Mouse (Mus musculus): ENCODE measurements around the gene Adat1.

The Adat1 gene

DNA sequence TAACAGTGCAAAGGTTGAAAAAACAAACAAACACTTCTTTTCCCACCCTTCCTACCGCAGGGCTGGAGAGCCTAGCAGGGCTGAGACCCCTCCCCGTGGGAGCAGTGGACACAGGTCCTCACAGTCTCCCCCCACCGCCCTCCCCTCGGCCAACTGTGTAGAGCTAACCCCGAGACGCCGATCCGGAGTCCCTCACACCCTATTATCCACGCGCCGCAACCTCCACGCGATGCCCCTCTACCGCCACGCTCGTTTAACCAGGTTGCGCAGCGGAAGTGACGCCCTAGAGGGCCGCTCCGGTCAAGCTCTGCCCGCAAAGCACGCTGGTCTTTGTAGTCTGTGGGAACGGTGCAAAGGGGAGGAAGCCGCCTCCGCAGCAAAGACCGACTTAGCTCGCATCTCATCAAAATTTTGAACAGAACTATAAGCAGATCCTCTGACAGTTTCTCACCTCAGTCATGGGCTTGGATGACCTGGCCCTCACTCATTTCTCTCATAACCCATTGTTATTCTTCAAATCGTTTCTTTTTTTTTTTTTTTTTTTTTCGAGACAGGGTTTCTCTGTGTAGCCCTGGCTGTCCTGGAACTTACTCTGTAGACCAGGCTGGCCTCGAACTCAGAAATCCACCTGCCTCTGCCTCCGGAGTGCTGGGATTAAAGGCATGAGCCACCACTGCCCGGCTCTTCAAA is at the start of gene Adat1:
Gene Adat1, minus strand, starts transcription at position 290 of the 690 bp plus-strand sequence.
- peak; percentile 91 to 94 for DNase-seq

DNA sequence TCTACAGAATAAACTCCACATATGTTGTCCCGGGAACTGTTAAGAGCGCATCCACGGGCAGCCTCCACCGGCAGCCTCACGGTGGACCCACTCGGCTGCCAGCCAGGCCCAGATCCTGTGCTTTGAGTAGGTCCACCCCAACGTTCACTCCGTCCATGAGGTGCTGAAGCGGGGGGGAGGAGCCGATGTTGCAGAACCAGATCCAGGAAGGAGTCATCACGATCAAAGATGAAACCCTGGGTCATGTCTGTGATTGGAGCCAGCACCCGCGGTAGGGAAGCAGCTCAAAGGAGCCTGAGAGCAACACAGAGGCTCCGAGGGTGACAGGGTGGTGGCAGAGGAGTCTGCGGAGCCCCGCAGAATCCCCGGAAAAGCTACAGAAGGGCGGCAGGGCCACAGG is 45.4 kb upstream of the Adat1 start:
- no peak for DNase-seq

DNA sequence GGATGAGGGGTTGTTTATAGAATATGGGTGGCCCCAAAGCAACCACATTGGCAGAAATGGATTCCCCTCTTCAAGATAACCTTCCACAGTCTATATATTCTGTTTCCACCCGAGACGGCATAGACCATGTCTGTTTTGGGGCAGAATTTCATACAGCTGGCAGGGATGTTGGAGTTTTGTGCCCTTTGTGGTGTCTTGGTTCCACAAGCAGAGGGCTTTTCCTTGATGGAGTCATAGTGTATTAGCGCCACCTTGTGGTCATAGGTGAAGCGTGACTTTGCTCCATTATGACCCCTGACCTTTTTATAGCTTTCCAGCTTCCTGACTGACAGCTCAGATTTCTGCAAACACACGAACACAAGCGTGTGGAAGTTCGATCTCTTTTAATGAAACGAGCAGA is 42.5 kb upstream of the Adat1 start:
- DNase-seq, result peak in 1 of 2 experiments; percentile 53

DNA sequence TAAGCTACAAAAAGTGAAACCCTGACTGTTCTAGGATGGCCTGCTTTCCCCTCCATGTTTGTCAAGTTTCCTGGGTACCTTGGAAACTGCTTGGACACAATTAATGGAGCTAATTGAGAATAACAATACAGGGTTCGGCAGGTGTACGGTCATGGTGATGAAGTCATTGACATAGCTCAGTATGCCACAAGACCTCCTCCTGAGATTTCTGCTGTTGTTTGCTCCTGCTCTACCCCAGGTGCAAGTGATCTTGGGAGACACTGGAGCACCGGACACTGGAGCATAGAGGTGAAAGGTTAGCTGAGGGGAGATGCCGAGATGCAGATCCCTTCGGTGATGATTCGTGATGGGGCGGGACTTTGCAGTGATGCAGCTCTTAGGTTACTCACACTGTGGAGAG is 41.0 kb upstream of the Adat1 start:
- no peak for DNase-seq

DNA sequence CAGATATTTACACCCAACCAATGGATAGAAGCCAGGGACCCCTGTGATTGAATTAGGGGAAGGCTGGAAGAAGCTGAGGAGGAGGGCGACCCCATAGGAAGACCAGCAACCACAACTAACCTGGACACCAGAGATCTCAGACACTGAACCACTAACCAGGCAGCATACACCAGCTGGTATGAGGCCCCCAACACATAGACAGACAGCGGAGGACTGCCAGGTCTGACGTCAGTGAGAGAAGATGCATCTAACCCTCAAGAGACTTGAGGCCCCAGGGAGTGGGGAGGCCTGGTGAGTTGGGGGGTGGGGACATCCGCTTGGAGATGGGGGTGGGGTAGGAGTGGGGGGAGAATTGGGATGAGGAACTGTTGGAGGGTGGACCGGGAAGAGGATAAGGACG is 38.6 kb upstream of the Adat1 start:
- no peak for DNase-seq

DNA sequence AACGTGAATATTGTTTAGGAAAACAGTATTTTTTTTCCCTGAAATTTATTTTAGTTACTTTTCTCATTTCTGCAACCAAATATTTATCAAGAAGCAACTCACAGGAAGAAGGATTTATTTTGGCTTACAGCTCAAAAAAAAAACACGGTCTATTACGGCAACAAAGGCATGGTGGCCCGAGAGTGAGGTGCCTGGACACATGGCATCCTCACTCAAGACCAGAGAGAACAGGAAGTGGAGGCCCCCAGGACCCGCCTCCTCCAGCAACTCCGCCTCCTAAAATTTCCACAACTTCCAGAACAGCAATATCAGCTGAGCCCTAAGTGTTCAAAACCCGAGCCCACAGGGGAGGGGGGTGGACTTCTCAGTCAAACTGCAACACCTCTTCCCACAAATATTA is 37.4 kb upstream of the Adat1 start:
- DNase-seq, result no peak

DNA sequence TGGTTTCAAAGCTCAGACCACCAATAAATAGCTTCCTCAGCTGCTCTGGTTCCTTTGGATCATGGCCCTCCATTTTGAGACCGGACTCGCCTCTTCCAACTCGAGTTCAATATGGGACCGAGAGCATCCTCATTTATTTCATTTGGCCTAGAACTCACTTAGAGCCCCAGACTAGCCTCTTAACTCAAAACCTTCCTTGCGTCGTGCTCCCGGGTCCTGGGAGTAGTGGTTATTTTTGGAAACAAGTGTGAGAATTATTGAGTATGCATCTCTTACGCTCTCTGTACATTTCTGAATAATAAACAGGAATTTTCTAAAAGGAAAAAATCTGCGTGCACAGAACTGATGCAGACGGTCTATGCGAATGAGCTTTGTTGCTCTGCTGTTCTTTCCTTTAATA is 22.8 kb upstream of the Adat1 start, which contains the start of gene Gm6793:
Gene Gm6793, minus strand, starts transcription at position 101 of the 400 bp plus-strand sequence.
- no peak for DNase-seq

DNA sequence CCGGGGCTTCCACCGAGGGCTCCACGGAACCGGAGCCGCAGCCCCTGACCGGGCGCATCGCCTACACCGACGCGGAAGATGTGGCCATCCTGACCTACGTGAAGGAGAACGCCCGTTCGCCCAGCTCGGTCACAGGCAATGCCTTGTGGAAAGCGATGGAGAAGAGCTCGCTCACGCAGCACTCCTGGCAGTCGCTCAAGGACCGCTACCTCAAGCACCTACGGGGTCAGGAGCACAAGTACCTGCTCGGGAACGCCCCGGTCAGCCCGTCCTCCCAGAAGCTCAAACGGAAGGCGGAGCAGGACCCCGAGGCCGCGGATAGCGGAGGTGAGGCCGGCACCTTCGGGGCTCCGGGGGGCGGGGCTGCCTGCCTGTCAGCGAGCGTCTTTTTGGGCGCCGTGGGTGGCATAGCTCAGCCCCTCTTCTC is 19.7 kb upstream of the Adat1 start:
- peak; percentile 50 to 78 for DNase-seq

DNA sequence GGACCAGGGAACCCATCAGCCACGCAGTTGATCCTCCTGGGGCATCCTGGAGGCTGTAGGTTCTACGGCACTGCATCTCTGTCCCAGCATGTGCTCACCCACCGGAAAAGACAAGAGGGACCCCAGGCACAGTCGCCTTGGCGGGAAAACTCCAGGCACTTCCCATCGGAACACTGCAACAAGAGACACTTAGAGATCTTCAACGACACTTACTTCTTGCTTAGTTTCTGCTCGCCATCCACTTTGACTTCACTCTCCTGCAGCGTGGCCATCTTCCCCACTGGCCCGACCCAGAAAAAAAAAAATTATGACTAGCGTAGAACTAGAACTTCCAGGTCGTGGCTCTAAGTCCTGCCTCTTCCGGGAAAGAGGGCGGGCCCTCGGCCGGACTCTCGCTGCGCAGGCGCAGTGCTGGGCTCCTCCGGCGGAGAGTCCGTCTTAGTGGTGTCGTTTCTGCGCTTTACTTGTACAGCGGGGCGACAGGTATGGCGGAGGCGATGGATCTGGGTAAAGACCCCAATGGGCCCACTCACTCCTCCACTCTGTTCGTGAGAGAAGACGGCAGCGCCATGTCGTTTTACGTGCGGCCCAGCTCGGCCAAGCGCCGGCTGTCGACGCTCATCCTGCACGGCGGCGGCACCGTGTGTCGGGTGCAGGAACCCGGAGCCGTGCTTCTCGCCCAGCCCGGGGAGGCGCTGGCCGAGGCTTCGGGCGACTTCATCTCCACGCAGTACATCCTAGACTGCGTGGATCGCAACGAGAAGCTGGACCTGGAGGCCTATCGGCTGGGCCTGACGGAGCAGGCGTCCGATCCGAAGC is 19.1 kb upstream of the Adat1 start, which contains the start of the genes Kars and Terf2ip:
Gene Kars, minus strand, starts transcription at position 327 of the 819 bp plus-strand sequence.
Gene Terf2ip, plus strand, starts transcription at position 402 of the 819 bp plus-strand sequence.
- DNase-seq, result peak; percentile 92 to 97

DNA sequence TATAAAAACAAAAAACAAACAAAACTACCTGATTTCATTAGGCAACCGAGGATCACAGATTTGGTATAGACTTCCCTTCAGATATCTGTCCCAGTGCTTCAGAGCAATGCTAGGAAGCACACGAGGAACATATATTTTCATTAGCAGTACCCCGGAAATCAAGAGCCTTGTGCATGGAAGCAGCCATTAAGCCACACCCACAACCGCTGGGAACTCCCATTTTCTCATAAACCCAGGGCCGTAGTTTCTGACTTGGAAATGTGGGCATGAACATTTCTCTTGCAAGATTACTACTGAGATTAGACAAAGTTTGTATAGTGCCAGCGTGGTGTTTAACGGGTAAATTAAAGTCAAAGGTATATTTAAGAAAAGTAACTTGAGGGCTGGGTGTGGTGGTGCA is 17.5 kb upstream of the Adat1 start:
- DNase-seq, result no peak

DNA sequence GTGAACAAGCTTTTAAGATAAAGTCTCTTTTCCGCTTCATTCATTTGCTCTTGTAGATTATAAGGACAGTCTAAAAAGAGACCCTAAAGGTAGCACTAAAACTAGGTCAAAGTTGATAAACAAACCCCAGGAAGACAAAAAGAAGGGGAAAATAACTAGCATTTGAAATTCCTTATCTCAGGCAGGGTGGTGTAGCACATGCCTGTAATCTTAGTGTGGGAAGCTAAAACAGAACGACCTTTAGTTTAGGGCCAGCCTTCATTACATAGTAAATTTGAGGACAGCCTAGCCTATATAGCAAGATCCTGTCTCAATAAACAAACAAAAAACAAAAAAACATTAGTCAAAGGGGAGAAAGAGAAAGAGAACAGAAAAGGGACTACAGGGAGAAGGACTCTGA is 15.6 kb upstream of the Adat1 start:
- DNase-seq, result no peak

DNA sequence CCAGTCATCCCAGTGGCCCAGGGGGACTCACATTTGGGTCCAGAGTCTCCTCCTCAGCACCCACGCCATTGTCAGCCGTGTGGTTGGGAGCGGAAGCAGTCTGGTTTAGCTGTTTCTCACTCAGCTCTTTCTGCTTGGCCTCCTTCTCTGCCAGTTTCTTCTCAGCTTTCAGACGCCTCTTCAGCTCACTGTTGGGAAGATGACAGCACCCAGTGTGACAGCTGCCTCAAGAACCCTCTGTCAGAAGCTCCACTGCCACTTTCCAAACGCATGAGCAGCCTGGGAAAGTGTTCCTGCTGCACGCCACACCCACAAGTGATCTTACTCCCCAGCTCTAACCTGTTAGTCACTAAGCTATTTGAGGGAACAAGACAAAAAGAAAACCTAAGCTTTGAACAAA is 13.5 kb upstream of the Adat1 start:
- no peak for DNase-seq

DNA sequence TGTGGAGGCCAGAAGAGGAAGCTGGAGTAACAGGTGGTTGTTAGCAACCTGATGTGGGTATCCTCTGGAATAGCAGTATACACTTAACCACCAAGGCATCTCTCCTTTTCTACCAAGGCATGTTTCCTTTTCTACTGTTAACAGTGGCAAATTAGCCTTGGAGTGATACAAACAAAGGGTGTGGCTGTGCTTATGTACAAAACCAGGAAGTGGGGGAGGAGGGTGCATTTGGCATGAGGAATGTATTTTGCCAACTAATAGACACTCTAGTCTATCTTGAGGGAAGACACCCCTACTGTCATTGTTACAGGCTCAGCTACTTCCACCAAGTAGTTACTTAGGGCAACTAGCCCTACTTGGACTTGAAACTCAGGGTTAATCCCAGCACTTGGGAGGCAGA is 12.7 kb upstream of the Adat1 start:
- DNase-seq, result no peak

DNA sequence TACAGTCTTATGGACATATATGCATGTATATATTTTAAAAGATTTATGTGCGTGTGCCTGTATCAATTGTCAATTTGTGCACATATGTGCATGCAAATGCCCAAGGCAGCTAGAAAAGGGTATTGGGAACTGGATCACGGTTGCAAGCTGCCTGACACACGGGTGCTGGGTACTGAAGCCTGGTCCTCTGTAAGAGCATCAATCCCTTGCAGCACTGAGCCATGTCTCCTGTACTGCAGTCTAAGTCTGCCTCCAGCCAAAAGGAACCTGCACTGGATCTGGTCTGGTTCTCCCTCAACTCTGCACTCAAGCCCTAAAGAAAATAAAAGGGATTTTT is 569 bp upstream of the Adat1 start:
- no peak for DNase-seq

DNA sequence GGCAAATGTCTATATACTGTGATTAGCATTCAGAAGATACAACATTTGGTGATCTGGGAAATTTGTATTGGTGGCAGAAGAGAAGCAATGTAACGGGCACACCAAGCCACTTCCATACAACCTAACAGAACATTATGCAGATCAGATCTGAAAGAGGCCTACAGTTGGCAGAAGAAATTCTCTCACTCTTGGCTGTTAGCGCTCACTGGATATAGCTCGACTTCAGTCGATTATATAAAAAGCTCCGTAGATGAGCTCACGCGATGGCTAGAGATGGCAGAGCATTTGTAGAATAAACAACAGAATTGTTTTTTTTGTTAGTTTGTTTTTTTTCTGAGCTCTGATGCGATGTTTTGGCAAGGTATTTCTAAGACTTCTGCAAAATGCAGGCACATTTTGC is 824 bp downstream of the Adat1 start:
- no peak for DNase-seq

DNA sequence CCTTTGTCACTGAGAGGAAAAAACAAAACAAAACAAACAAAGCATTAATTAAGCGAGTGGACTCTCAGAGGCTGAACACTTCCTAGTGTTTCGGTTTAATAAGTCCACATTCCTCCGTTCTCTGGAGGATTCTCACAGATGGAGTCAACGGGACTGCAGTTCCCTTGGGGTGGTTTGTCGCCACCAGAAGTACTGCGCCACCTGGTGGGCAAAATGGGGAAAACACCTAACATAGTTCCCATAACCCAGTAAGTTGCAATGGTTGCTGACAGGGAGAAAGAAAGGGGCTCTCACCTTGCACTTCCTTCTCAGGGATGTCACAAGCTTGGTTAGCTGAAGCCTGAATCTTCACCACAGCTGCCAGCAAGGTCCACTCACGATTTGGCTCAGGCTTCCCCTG is 2.2 kb downstream of the Adat1 start:
- peak; percentile 81 to 90 for DNase-seq

DNA sequence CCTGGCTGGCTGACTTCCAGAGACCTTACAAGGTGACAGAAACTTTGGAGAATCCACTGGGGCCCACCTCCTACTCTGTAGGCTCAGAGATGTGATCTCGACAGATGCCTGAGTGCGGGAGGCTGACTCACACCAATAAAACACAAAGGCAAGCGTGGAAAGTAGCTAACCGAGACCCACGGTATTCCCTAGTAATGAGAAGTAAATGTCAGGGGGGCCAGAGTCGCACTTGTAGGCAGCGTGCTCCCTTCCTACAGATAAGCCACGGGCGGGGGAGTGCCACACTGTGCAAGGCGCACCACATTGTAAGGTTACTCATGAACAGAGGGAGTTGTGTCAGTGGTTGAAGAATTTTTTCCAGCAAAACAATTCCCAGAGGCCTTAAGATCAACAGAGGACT is 7.6 kb downstream of the Adat1 start:
- no peak for DNase-seq

DNA sequence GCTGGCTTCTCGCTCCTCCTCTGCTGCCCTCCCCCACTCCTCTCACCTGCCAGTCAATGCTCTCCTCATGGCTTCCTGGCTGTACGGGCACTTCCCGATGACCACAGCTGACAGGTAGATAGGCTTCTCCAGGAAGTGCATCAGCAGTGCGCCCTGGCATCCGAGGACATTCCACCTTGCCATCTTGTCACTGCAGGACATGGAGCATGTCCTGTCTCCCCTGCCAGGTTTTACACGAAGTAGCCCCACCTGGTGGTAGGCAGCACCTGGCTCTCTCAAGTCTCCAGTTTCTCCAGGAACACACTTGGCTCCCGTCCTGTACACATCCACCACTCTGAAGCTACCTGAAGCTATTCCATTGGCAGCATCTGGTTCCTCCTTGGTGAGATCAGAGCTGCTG is 10.0 kb downstream of the Adat1 start:
- DNase-seq, result no peak

DNA sequence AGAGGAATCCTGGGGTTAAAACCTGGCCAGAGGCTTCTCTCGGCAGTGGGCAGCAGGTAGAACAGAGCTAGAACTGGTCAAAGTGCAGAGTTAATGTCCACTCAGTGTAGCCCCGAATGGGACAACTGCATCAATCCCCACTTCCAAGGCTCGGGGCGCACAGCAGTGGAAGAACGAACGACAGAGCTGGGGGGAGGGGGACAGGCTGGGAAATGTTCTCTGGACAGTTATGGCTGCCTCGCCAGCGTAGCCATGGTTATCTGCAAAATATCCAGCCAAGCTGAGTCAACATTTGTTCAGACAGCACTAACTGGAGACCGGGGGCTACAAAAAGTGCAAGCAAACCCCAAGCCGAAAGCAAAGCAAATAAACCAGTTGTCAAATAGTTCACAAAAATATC is 14.0 kb downstream of the Adat1 start:
- no peak for DNase-seq

DNA sequence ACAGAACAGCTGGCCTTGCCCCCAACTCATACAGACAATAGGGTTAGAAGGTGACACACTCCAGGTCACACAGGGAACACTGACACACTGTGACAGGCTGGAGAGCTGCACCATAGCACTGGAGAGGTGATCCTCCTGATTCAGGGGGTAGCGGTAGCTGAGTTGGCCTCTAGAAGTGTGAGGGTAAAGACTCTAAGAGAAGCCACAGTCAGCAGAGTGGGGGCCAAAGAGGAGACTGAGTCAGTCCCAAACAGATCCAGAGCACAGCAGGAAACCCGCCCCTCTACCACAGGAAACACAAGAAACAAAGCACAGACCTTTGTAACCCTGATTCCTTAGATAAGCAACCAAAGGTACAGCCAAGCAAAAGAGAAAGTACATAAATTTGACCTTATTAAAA is 15.8 kb downstream of the Adat1 start:
- no peak for DNase-seq

DNA sequence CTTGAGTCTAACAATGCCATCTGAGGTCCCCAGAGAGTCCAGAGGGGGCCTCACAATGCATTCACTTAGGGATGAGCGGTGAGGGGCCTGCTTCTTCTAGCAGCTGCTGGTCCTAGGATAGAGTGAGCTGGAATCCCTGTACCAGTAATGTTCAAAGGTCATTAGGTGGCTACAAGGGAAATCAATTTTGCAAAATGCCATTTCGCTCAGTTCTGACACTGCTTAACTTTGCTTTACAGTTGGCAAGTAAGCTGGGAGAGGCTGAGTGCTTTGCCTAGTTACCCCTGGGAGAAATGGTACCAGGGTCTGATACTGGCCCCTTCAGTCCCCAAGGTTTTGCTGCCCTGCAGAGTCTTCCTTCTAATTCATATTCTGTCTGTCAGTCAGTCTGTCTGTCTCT is 16.4 kb downstream of the Adat1 start:
- no peak for DNase-seq

DNA sequence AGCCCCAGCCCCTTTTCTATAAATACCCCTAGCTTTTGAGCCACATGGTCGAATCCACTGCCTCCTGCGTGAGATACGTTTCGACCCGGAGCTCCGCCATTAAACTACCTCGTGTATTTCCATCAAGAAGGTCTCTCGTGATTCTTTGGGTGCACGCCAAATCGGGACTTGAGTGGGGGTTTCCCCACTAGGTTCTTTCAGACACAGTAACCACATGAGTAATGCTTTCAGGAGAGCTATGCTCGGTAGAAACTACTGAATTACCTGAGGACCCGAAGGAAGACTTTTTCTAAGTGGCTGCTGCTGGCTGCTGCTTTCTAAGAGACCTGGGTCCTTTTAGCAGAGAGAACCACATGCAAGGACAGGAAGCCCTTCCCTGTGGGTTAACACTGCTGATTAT is 18.0 kb downstream of the Adat1 start:
- no peak for DNase-seq

DNA sequence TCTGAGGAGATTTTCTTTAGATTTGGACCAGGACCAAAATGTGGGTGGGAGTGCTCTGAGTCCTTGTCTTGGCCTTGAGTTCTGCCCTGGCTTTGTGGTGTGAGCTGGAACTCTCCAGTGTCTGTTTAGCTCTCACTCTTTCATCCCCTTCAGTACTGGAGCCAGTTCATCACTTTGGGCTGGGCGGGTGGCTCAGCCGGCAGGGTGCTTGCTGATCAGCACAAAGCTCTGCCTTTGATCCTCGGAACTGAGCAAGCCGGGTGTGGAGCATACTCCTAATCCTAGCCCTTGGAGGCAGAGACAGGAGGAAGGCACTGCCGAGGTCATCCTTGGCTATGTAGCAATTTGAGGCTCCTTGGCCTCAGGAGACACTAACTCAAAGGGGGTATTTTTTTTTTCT is 23.1 kb downstream of the Adat1 start:
- no peak for DNase-seq

DNA sequence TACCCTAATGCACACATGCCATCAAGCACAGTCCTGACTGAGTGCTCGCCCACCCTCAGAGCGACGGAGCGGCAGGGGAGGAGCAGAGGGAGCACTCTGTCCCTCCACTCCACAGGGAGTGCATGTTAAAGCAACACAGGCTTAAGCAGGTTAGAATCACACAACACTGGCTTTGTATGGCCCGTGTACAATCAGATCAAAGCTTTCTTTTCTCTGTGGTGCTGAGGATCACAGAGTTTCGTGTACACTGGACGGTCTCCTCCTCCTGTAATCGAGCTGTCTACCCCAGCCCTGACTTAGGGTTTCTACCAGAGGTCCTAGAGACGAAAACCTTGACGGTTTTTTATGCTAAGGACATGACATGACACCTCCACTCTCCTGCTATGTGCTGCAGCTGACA is 23.6 kb downstream of the Adat1 start:
- DNase-seq, result no peak

Data from kidney, postnatal 25 days (tissue).